Mouse (Mus musculus): Measurements from ENCODE around the gene 7530416G11Rik. TPM values are rescaled to one million over a fixed set of nuclear protein-coding genes. Genes with fewer than 3 reads are reported as not detected.
A peak's percentile ranks its signal among the peaks of the same experiment; 100 is the strongest.

The 7530416G11Rik gene
- polyA plus RNA-seq, 1 experiment: not detected

GRCm38 (mm10) chr15:85519438-85519837 is 16.4 kb upstream of the 7530416G11Rik start:
- H3K4me2 ChIP-seq (ENCODE audit: low read depth): no peak overlapping the region
- no peaks in the 10 kb centered on the region for H3K79me2 ChIP-seq (ENCODE audit: control insufficient read depth, insufficient read depth)
- no peaks in the 10 kb centered on the region for H3K36me3 ChIP-seq (ENCODE audit: control insufficient read depth, insufficient read depth)
- no peak overlapping the region for H3ac ChIP-seq (ENCODE audit: control insufficient read depth, insufficient read length)
- no peaks in the 10 kb centered on the region for H3K27me3 ChIP-seq (ENCODE audit: control insufficient read depth, insufficient read depth, insufficient read length)
- TF ChIP-seq CEBPB (IDR thresholded peaks at IDR 0.05; ENCODE audit: insufficient read depth, poor library complexity, severe bottlenecking): no peak
- TF ChIP-seq POLR2AphosphoS2 (IDR thresholded peaks at IDR 0.05; ENCODE audit: insufficient read length, low read depth): no peak
- TF ChIP-seq TCF12 (IDR thresholded peaks at IDR 0.05; ENCODE audit: insufficient read depth, poor library complexity, severe bottlenecking): no peak
- TF ChIP-seq MYOG (IDR thresholded peaks at IDR 0.05; ENCODE audit: control insufficient read depth in 1 of 3, insufficient read depth in 1 of 3, insufficient read length in 2 of 3, low read depth in 2 of 3): no peak
- TF ChIP-seq POLR2A (IDR thresholded peaks at IDR 0.05; ENCODE audit: insufficient read length, low read depth): no peak
- no peak for TF ChIP-seq REST (IDR thresholded peaks at IDR 0.05; ENCODE audit: insufficient read depth, insufficient read length)
- no peak for TF ChIP-seq E2F4 (IDR thresholded peaks at IDR 0.05; ENCODE audit: insufficient read depth)
- TF ChIP-seq MAX (IDR thresholded peaks at IDR 0.05; ENCODE audit: low read depth): no peak
- TF ChIP-seq USF1 (IDR thresholded peaks at IDR 0.05; ENCODE audit: low read depth): no peak
- no peak for TF ChIP-seq MYOD1 (IDR thresholded peaks at IDR 0.05; ENCODE audit: control insufficient read depth in 1 of 3, insufficient read length in 2 of 3, low read depth in 2 of 3)
- TF ChIP-seq TCF3 (IDR thresholded peaks at IDR 0.05; ENCODE audit: insufficient read length, low read depth): no peak
- H3K4me3 ChIP-seq: no peak overlapping the region

GRCm38 (mm10) chr15:85507370-85508014 is 4.5 kb upstream of the 7530416G11Rik start:
- TF ChIP-seq POLR2A (IDR thresholded peaks at IDR 0.05; ENCODE audit: insufficient read length, low read depth): no peak
- TF ChIP-seq USF1 (IDR thresholded peaks at IDR 0.05; ENCODE audit: low read depth): no peak
- TF ChIP-seq SRF (IDR thresholded peaks at IDR 0.05; ENCODE audit: control insufficient read depth, insufficient read length, low read depth): no peak
- no peak for TF ChIP-seq MAX (IDR thresholded peaks at IDR 0.05; ENCODE audit: low read depth)
- no peak for TF ChIP-seq TCF12 (IDR thresholded peaks at IDR 0.05; ENCODE audit: insufficient read depth, poor library complexity, severe bottlenecking)
- TF ChIP-seq MYOG (IDR thresholded peaks at IDR 0.05; ENCODE audit: control insufficient read depth in 1 of 3, insufficient read depth in 1 of 3, insufficient read length in 2 of 3, low read depth in 2 of 3): no peak
- TF ChIP-seq TCF3 (IDR thresholded peaks at IDR 0.05; ENCODE audit: insufficient read length, low read depth): no peak
- no peak for TF ChIP-seq MYOD1 (IDR thresholded peaks at IDR 0.05; ENCODE audit: control insufficient read depth in 1 of 3, insufficient read length in 2 of 3, low read depth in 2 of 3)
- TF ChIP-seq POLR2AphosphoS2 (IDR thresholded peaks at IDR 0.05; ENCODE audit: insufficient read length, low read depth): no peak
- TF ChIP-seq E2F4 (IDR thresholded peaks at IDR 0.05; ENCODE audit: insufficient read depth): no peak
- TF ChIP-seq REST (IDR thresholded peaks at IDR 0.05; ENCODE audit: insufficient read depth, insufficient read length): no peak
- no peak for TF ChIP-seq CEBPB (IDR thresholded peaks at IDR 0.05; ENCODE audit: insufficient read depth, poor library complexity, severe bottlenecking)
- Histone ChIP-seq H3K4me3 (no peak overlapping the region), H3K79me2 (ENCODE audit: control insufficient read depth, insufficient read depth) (no peaks in the 10 kb centered on the region), H3ac (ENCODE audit: control insufficient read depth, insufficient read length) (no peak overlapping the region), H3K36me3 (ENCODE audit: control insufficient read depth, insufficient read depth) (no peaks in the 10 kb centered on the region), H3K27me3 (ENCODE audit: control insufficient read depth, insufficient read depth, insufficient read length) (no peaks in the 10 kb centered on the region), H3K4me2 (ENCODE audit: low read depth) (no peak overlapping the region)

GRCm38 (mm10) chr15:85506680-85507079 is 3.7 kb upstream of the 7530416G11Rik start:
- Histone ChIP-seq H3K27me3 (ENCODE audit: control insufficient read depth, insufficient read depth, insufficient read length) (no peaks in the 10 kb centered on the region), H3K79me2 (ENCODE audit: control insufficient read depth, insufficient read depth) (no peaks in the 10 kb centered on the region), H3ac (ENCODE audit: control insufficient read depth, insufficient read length) (no peak overlapping the region), H3K36me3 (ENCODE audit: control insufficient read depth, insufficient read depth) (no peaks in the 10 kb centered on the region), H3K4me3 (no peak overlapping the region), H3K4me2 (ENCODE audit: low read depth) (no peak overlapping the region)
- TF ChIP-seq TCF12 (IDR thresholded peaks at IDR 0.05; ENCODE audit: insufficient read depth, poor library complexity, severe bottlenecking) (no peak), REST (IDR thresholded peaks at IDR 0.05; ENCODE audit: insufficient read depth, insufficient read length) (no peak), MAX (IDR thresholded peaks at IDR 0.05; ENCODE audit: low read depth) (no peak), TCF3 (IDR thresholded peaks at IDR 0.05; ENCODE audit: insufficient read length, low read depth) (peak; percentile 31), CEBPB (IDR thresholded peaks at IDR 0.05; ENCODE audit: insufficient read depth, poor library complexity, severe bottlenecking) (no peak), USF1 (IDR thresholded peaks at IDR 0.05; ENCODE audit: low read depth) (no peak), SRF (IDR thresholded peaks at IDR 0.05; ENCODE audit: control insufficient read depth, insufficient read length, low read depth) (no peak), MYOG (IDR thresholded peaks at IDR 0.05; ENCODE audit: control insufficient read depth in 1 of 3, insufficient read depth in 1 of 3, insufficient read length in 2 of 3, low read depth in 2 of 3) (peak in 2 of 3 experiments; percentile 82 to 93), MYOD1 (IDR thresholded peaks at IDR 0.05; ENCODE audit: control insufficient read depth in 1 of 3, insufficient read length in 2 of 3, low read depth in 2 of 3) (peak in 2 of 3 experiments; percentile 52 to 69)

GRCm38 (mm10) chr15:85505118-85505925 is 2.3 kb upstream of the 7530416G11Rik start:
- Histone ChIP-seq H3K4me2 (ENCODE audit: low read depth) (peak overlapping the region; percentile 69), H3K4me3 (no peak overlapping the region), H3K27me3 (ENCODE audit: control insufficient read depth, insufficient read depth, insufficient read length) (no peaks in the 10 kb centered on the region)

More at GRCm38 (mm10) chr15:85505118-85505925, 2.3 kb upstream of the 7530416G11Rik start:
- no peak for TF ChIP-seq CEBPB (IDR thresholded peaks at IDR 0.05; ENCODE audit: insufficient read depth, poor library complexity, severe bottlenecking)
- TF ChIP-seq MYOG (IDR thresholded peaks at IDR 0.05; ENCODE audit: control insufficient read depth in 1 of 3, insufficient read depth in 1 of 3, insufficient read length in 2 of 3, low read depth in 2 of 3): peak; percentile 61 to 98 (median 97)
- TF ChIP-seq MYOD1 (IDR thresholded peaks at IDR 0.05; ENCODE audit: control insufficient read depth in 1 of 3, insufficient read length in 2 of 3, low read depth in 2 of 3): peak in 2 of 3 experiments; percentile 95
- no peak for TF ChIP-seq REST (IDR thresholded peaks at IDR 0.05; ENCODE audit: insufficient read depth, insufficient read length)
- peak; percentile 40 for TF ChIP-seq SRF (IDR thresholded peaks at IDR 0.05; ENCODE audit: control insufficient read depth, insufficient read length, low read depth)
- peak; percentile 77 for TF ChIP-seq TCF3 (IDR thresholded peaks at IDR 0.05; ENCODE audit: insufficient read length, low read depth)
- TF ChIP-seq TCF12 (IDR thresholded peaks at IDR 0.05; ENCODE audit: insufficient read depth, poor library complexity, severe bottlenecking): no peak
- H3K79me2 ChIP-seq (ENCODE audit: control insufficient read depth, insufficient read depth): no peaks in the 10 kb centered on the region
- no peak overlapping the region for H3ac ChIP-seq (ENCODE audit: control insufficient read depth, insufficient read length)
- H3K36me3 ChIP-seq (ENCODE audit: control insufficient read depth, insufficient read depth): no peaks in the 10 kb centered on the region
